Mouse (Mus musculus): Measurements from ENCODE around the gene Aox2. TPM values are rescaled to one million over a fixed set of nuclear protein-coding genes. Genes with fewer than 3 reads are reported as not detected.

The Aox2 gene
- under 1 TPM; 0.05 TPM for total RNA-seq (2021)

DNA sequence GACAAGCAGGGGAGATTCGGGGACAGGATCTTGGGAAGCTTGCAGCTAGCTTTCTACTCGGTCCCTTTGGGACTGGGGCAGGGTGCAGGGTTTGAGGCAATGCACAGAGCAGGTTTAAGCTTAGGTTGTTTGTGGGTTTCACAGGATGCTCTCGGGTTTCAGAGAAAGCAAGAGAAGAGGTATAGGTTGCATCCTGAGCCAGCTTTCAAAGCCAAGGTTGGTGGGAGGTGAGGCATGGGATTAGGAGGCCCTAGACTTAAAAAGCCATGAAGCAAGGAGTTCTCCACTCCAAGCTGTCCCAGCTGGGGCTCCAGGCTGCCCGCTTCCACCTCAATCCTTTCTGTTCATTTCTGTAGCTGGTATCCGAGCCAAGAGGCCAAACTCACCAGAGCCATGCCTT, at the start of gene Aox2:
Gene Aox2, plus strand, starts transcription at position 301 of the 400 bp plus-strand sequence.
- intact Hi-C loops (cut with DNase I) = no loop called here
- DNase-seq = no peak

DNA sequence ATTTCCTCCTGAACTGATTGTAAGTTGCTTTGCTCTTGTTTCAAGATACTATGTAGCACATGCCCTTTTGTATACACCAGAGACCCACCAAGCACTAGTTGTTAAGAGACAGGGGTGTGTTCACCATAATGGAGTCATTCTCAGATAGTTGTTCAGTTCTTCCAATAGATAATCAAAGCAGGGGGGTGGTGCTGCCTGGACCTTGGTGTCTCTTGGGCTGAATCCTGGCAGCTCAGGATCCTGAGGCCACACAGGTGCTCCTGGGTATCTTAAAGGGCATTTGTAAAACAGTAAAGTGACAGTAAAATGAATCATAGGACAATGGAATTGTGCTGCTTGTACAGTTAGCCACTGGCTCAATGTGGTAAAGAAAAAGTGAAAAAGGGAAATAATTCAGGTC, 49.2 kb upstream of the Aox2 start:
- intact Hi-C loops (cut with DNase I) = no loop called here
- DNase-seq = no peak

DNA sequence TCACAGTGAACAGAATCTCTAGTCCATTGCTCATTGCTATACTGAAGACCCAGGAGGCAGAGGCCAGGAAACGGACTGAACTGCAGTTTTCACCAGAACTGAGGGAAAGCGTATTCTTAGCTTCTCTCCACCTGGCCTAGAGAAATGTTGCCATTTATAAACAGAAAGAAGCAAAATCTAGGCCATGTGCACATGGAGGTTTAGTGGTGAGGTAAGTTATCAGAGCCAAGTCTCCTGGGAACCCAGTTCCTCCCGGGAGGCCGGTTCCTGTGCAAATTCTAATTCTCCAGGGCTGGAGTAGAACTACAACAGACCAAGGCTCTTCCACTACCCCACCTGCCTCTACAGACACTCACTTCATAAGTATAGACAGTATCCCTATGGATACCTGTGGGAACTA, 48.4 kb upstream of the Aox2 start:
- no peak for DNase-seq
- intact Hi-C loops (cut with DNase I) = no loop called here

DNA sequence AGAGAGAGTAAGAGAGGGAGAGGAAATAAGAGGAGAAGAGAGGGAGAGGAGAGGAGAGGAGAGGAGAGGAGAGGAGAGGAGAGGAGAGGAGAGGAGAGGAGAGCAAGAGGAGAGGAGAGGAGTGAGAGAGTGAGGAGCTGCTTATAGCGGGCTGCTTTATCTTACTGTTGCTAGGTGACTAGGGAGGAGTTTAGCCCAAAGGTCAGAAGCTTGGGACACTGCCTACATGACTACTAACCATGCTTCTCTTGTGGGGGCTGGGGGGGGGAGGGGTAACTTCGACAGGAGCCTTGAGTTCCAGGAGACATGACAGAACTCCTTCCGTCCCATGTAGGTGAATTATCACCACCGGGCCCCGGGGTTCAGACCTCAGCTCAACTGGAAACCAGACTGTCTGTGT, 47.6 kb upstream of the Aox2 start:
- DNase-seq = no peak
- intact Hi-C loops (cut with DNase I) = no loop called here

DNA sequence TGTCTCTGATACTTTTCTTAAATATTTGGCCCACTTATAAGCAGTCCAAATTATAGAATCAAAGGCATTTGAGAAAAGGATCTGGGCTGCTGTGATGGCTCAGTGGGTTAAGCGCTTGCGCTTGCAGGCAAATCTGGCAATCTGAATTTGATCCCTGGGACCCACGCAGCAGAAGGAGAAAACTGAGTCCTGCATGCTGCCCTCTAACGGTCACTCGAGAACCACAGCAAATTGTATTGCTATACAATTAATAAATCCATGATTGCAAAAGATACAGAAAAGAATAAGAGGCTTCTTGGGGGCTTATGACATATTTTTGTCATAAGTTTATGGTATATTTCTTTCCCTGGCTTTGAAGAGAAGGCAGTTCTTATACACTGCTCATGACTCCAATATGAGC, 42.7 kb upstream of the Aox2 start:
- DNase-seq = no peak
- intact Hi-C loops (cut with DNase I) = no loop called here

DNA sequence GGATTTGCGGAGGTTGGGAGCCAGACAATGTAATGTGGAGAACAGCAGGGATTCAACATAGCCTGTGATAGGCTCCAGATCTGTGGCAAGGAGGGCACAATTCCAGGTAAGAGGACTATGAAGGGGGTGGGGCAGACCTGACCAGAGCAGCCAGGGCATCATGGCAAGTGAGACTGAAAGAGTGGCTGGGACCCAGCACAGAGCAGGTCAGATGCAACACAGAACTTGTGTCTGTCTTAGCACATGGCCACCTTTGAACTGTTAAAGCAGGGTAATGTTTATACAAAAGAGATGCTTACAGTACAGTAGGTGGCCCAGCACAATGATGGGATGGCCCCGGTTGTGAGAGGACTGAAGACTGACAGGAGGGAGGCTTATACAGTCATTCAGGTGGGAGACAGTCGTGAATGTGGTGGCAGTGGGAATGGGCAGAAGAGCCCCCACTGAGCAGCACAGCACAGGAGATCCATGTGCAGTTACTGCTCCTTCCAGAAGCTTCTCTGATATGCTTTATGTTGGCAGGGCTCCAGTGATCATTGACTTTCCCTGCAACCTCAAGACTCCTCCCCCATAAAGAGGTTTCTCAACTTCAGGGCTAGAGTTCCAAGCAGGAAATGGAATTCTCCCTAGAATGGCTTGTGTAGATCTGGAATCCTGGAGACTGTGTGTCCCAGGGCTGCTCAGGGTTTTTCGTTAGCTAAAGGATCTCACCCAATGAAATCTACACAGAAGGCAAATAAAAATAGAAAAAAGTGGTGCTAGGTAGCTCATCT, 40.4 kb upstream of the Aox2 start:
- intact Hi-C loops (cut with DNase I) = no loop called here

GRCm38 (mm10) chr1:58238440-58238839, 39.7 kb upstream of the Aox2 start:
- DNase-seq = no peak
- intact Hi-C loops (cut with DNase I) = no loop called here

More for the DNA sequence above, 40.4 kb upstream of the Aox2 start:
- no peak for DNase-seq

- intact Hi-C loops (cut with DNase I) = no loop called here
- DNase-seq = no peak
Measured at GRCm38 (mm10) chr1:58238961-58239360, 39.2 kb upstream of the Aox2 start.

DNA sequence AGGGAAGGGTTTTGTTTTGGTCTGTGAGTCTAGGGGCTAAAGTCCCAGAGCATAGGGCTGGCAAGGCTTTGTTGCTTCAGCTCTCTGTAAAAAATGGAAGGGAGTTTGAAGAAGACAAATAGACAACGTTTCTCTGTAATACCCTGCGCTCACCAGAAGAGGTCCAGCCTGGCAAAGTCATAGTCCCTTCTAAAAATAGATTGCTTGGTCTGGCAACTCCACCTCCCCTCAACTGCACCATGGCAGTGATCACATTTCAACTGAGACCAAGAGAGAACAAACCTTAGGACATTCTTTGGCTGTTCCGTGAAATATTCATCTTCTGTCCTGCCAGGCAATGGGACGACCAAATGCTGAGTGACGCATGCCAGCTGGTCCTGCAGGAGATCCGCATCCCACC, 37.8 kb upstream of the Aox2 start:
- intact Hi-C loops (cut with DNase I) = no loop called here
- peak; percentile 11 to 41 for DNase-seq

GRCm38 (mm10) chr1:58244487-58244886, 33.6 kb upstream of the Aox2 start:
- no peak for DNase-seq
- intact Hi-C loops (cut with DNase I) = no loop called here

DNA sequence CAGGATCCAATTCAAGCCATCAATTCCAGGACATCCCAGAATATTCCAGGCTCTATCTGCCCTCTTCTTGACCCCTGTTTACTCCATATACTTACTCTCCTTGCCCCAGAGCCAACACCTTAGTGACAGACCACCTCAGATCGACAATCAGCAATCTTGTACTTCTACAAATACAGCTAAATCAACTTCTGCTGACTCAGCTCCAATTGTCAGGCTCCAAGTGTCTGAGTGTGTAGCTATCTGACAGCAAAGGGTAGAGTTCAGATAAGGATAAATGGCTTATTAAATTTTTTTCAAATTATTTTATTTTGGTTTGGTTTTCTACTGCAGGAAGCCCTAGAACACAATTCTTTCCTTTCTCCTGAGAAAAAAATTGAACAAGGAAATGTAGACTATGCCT, 29.6 kb upstream of the Aox2 start:
- intact Hi-C loops (cut with DNase I) = no loop called here
- DNase-seq = no peak

DNA sequence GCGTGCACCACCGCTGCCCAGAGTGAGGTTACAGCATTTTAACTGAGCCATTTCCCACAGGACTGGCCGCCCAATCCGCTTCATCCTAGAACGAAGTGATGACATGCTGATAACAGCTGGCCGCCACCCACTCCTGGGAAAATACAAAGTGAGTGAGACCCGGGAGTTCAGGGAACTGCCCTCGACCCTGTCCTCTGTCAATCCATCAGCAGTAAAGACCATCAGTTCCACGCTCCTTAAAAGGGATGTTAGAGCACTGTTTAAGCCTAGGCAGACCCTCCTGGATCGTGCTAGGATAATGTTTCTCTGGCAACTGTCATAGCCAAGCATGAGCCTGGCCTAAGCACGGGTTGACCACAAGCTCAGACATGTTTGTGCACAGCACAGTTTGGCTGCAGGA, 24.7 kb upstream of the Aox2 start:
- intact Hi-C loops (cut with DNase I) = no loop called here
- no peak for DNase-seq

- intact Hi-C loops (cut with DNase I) = no loop called here
Measured at GRCm38 (mm10) chr1:58257195-58257991, 20.7 kb upstream of the Aox2 start.

GRCm38 (mm10) chr1:58260311-58260710, 17.8 kb upstream of the Aox2 start:
- intact Hi-C loops (cut with DNase I) = no loop called here
- no peak for DNase-seq

More at GRCm38 (mm10) chr1:58257195-58257991, 20.7 kb upstream of the Aox2 start:
- no peak for DNase-seq

GRCm38 (mm10) chr1:58268231-58268630, 9.9 kb upstream of the Aox2 start:
- DNase-seq = no peak
- intact Hi-C loops (cut with DNase I) = no loop called here

DNA sequence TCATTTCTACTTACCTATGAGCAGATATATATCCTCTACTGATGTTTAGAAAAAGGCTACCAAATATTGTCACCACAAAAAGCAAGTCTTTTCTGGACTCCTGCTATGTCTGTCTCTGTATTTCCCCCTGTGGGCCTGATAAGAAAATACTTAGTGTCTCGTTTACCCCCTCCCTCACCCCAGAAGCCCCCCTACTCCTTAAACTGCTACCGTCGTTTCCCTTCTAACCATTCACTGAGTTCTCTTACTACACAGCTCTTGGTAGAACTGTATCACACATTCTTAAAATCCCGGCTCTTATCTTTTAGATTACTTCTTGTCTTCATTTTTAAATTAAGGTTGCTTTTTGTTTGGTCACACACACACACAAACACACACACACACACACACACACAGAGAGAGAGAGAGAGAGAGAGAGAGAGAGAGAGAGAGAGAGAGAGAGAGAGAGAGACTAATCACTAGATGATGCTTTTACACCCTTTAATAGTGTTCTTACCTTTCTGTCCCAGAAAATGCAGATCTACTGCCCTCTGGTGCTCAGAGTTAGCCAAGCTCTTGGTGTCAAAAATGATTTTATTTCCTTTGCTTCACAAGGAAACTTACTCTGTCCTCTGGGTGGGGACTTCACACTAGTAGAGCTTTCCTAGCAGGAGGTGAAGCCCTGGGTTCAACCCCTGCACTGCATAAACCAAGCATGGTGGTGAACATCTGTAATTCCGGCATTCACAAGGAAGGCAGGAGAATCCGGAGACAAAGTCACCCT, 7.1 kb upstream of the Aox2 start:
- peak; percentile 58 to 73 for DNase-seq
- intact Hi-C loops (cut with DNase I) = loop anchor here (1.0 to 5.0 kb wide), 2 partner anchors 115 to 849 kb away; no protein-coding TSS in a partner anchor

DNA sequence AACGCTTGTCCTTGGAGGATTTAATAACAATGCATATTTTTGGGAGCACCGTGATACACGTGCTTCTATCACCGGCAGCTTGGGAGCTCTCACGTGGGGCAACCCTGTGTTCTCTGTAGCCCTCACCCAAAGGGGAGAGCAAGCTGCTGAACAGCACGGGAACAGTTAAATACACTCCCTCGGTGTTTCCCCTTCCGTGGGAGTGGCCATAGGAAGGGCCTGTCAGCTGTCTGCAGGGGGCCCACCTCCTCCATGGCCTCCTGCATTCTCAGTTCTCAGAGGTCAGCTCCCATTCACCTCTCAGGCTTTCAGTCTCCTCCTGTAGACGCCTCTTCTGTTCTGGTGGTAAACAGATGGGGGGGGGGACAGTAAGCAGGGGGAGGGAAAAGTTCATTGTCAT, 2.2 kb upstream of the Aox2 start:
- no peak for DNase-seq
- intact Hi-C loops (cut with DNase I) = no loop called here

DNA sequence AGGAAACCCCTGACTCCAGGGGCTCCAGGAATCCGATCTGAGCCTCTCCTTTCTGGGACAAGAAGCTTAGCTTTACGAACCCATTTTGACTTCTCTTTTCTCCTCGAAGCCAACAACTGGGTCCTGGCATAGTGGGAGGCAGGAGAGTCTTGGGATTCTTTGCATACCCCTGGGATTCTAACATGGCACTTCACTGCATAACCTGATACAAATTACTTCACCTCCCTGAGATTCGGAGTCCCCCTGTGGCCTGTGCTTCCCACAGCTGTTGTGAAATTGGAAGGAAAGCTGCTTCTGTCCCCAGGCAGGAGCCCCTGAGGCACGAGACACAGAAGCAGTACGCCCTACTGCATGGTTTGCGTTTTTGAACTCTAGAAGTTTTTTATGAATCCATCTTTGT, 387 bp downstream of the Aox2 start:
- intact Hi-C loops (cut with DNase I) = no loop called here
- no peak for DNase-seq

- no peak for DNase-seq
- intact Hi-C loops (cut with DNase I) = no loop called here
Measured at GRCm38 (mm10) chr1:58280381-58280780, 2.3 kb downstream of the Aox2 start.

DNA sequence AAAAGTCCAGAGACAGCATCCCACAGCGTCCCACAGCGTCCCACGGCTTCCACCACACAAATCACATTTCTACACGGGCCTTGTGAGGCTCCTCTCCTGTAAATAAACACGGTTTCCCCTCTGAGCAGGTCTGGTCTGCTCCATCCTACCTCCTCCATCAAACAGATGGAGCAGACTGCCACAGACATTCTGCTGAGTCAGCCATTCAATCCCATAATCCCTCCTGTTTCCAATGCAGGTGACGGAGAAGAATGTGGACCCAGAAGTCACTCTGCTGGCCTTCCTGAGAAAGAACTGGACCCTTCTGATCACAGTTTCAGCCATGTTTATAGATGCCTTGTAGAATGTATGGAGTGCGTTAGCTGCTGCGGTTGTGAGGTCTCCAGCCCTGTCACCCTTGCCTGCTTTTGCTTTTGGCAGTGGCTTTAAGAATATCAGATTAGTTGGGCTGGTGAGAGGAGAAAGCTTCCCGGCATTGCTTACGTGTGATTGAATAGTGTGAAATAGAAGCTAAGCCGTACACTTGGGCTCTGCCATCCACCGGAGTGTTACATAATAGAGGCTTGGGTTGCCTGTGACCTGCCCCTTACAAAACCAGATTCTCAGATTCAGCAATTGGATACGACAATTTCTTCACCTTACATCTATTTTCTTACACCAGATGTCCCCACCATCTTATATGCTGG, 3.0 kb downstream of the Aox2 start:
- no peak for DNase-seq
- intact Hi-C loops (cut with DNase I) = no loop called here

GRCm38 (mm10) chr1:58281625-58281988, 3.5 kb downstream of the Aox2 start:
- no peak for DNase-seq
- intact Hi-C loops (cut with DNase I) = no loop called here

All from heart, postnatal 10 days (tissue).